Mouse (Mus musculus) stomach, embryonic 15.5 days (tissue): ENCODE data around the gene St3gal2. TPM values are rescaled to one million over a fixed set of nuclear protein-coding genes. Genes with fewer than 3 reads are reported as not detected.
"Not testable (repeated sequence)": the region's sequence is repeated elsewhere in the genome, so short reads cannot be mapped to it uniquely, and the experiment has no call there.

ENCODE experiments used
- ATAC-seq: fragments of 200-750 bp; cut with Nextera tagmentation; 2 replicates; pipeline ENCODE4 v1.8.0; 2017; ENCODE audit warnings: low read depth, moderate number of reproducible peaks, moderate TSS enrichment; ENCODE audit not compliant: insufficient read depth, low FRiP score
- H3K27ac ChIP-seq: fragments of 300-500 bp; sonication (generic); 2 replicates; pipeline ENCODE4 v1.5.1; 2015; ENCODE audit warnings: mild to moderate bottlenecking, inconsistent platforms
- H3K27me3 ChIP-seq: fragments of 300-500 bp; sonication (generic); replicated peaks from 2 replicates; pipeline ENCODE4 v1.6.1; 2015; ENCODE audit warnings: inconsistent platforms
- H3K36me3 ChIP-seq: fragments of 300-500 bp; sonication (generic); 2 replicates; pipeline ENCODE4 v1.6.1; 2015; ENCODE audit warnings: inconsistent platforms
- H3K4me1 ChIP-seq: fragments of 300-500 bp; sonication (generic); 2 replicates; pipeline ENCODE4 v1.6.1; 2015; ENCODE audit warnings: inconsistent platforms
- H3K4me2 ChIP-seq: fragments of 300-500 bp; sonication (generic); 2 replicates; pipeline ENCODE4 v1.6.1; 2015; ENCODE audit warnings: mild to moderate bottlenecking, inconsistent platforms
- H3K4me3 ChIP-seq: fragments of 300-500 bp; sonication (generic); replicated peaks from 2 replicates; pipeline ENCODE4 v1.5.1; 2015; ENCODE audit warnings: inconsistent platforms
- H3K9ac ChIP-seq: fragments of 300-500 bp; sonication (generic); 2 replicates; pipeline ENCODE4 v1.6.1; 2015; ENCODE audit warnings: inconsistent platforms
- H3K9me3 ChIP-seq: fragments of 300-500 bp; sonication (generic); 2 replicates; pipeline ENCODE4 v1.6.1; 2016; ENCODE audit warnings: inconsistent platforms
- WGBS: fragments of 180-500 bp; shearing (Covaris S2); methylation state at CpG from one replicate; pipeline ENCODE4 v1.1.7; 2015; 5-methylcytosine and 5-hydroxymethylcytosine counted together
- polyA plus RNA-seq: library from polyadenylated mRNA; unstranded; fragments of >200 nt; fragmentation: Nextera tagmentation; extraction: Ambion mirVana; gene quantifications from 2 replicates; pipeline ENCODE4 v1.2.1, GENCODE M21; 2015

St3gal2 gene
- polyA plus RNA-seq, 1 experiment from 2014 or later = 17.6 TPM

GRCm38 (mm10) chr8:110957471-110957870 is 37.7 kb downstream of the St3gal2 start:
- Histone ChIP-seq H3K9ac (no peak overlapping the region), H3K4me3 (no peak overlapping the region), H3K27me3 (no peaks in the 10 kb centered on the region), H3K4me1 (no peaks in the 10 kb centered on the region), H3K36me3 (peaks cover 6% of the 10 kb centered on the region; the same call in 1 of the 2 replicates), H3K27ac (no peak overlapping the region), H3K4me2 (no peak overlapping the region), H3K9me3 (no peaks in the 10 kb centered on the region)
- WGBS = 89% methylated on average over 19 of the region's 19 CpGs
- no peak for ATAC-seq

GRCm38 (mm10) chr8:110958135-110958534 is 38.4 kb downstream of the St3gal2 start:
- 91% methylated on average over 5 of the region's 5 CpGs for WGBS
- H3K4me3 ChIP-seq = no peak overlapping the region
- H3K4me1 ChIP-seq = no peaks in the 10 kb centered on the region
- H3K9me3 ChIP-seq = no peaks in the 10 kb centered on the region
- no peak overlapping the region for H3K9ac ChIP-seq
- H3K4me2 ChIP-seq = no peak overlapping the region
- ATAC-seq = no peak
- H3K36me3 ChIP-seq = peaks cover 8% of the 10 kb centered on the region; the same call in 1 of the 2 replicates
- H3K27ac ChIP-seq = no peak overlapping the region
- no peaks in the 10 kb centered on the region for H3K27me3 ChIP-seq

- H3K27me3 ChIP-seq, ATAC-seq, H3K9me3 ChIP-seq: not testable (repeated sequence)
Measured at GRCm38 (mm10) chr8:110958553-110958952, 38.8 kb downstream of the St3gal2 start.

GRCm38 (mm10) chr8:110959071-110959780 is 39.5 kb downstream of the St3gal2 start:
- no peak overlapping the region for H3K4me2 ChIP-seq
- H3K4me1 ChIP-seq = no peaks in the 10 kb centered on the region
- ATAC-seq = no peak
- no peak overlapping the region for H3K9ac ChIP-seq
- H3K9me3 ChIP-seq = no peaks in the 10 kb centered on the region
- no peak overlapping the region for H3K4me3 ChIP-seq
- 93% methylated on average over 12 of the region's 12 CpGs for WGBS
- H3K27me3 ChIP-seq = no peaks in the 10 kb centered on the region
- peaks cover 8% of the 10 kb centered on the region; the same call in 1 of the 2 replicates for H3K36me3 ChIP-seq
- H3K27ac ChIP-seq = no peak overlapping the region

More at GRCm38 (mm10) chr8:110958553-110958952, 38.8 kb downstream of the St3gal2 start:
- not testable (repeated sequence) for H3K9ac ChIP-seq, H3K4me2 ChIP-seq, H3K27ac ChIP-seq, H3K36me3 ChIP-seq, H3K4me3 ChIP-seq, H3K4me1 ChIP-seq
- WGBS = 93% methylated on average over 7 of the region's 7 CpGs

GRCm38 (mm10) chr8:110959906-110960305 is 40.2 kb downstream of the St3gal2 start:
- Histone ChIP-seq H3K9ac (no peak overlapping the region), H3K4me2 (no peak overlapping the region), H3K27me3 (no peaks in the 10 kb centered on the region), H3K9me3 (no peaks in the 10 kb centered on the region), H3K4me1 (no peaks in the 10 kb centered on the region), H3K4me3 (no peak overlapping the region), H3K27ac (no peak overlapping the region), H3K36me3 (peaks cover 8% of the 10 kb centered on the region; the same call in 1 of the 2 replicates)
- ATAC-seq = no peak
- 92% methylated on average over 6 of the region's 6 CpGs for WGBS

GRCm38 (mm10) chr8:110963051-110963450 is 43.3 kb downstream of the St3gal2 start:
- Histone ChIP-seq H3K36me3 (peaks cover 10% of the 10 kb centered on the region), H3K9me3 (no peaks in the 10 kb centered on the region), H3K27ac (no peak overlapping the region), H3K4me1 (0 out of 2 replicates have a peak, but pooled peaks cover 5% of the 10 kb centered on the region), H3K9ac (no peak overlapping the region), H3K4me3 (no peak overlapping the region), H3K27me3 (no peaks in the 10 kb centered on the region), H3K4me2 (no peak overlapping the region)
- no peak for ATAC-seq
- WGBS = 84% methylated on average over 2 of the region's 2 CpGs

- WGBS = 68% methylated on average over 7 of the region's 7 CpGs
- H3K36me3 ChIP-seq = peaks cover 12% of the 10 kb centered on the region
Measured at GRCm38 (mm10) chr8:110964666-110965065, 44.9 kb downstream of the St3gal2 start.

GRCm38 (mm10) chr8:110965594-110965993 is 45.9 kb downstream of the St3gal2 start:
- Histone ChIP-seq H3K27me3 (no peaks in the 10 kb centered on the region), H3K27ac (no peak overlapping the region; the same call in 1 of the 2 replicates), H3K9me3 (no peaks in the 10 kb centered on the region), H3K4me3 (no peak overlapping the region), H3K36me3 (peaks cover 12% of the 10 kb centered on the region), H3K4me2 (no peak overlapping the region), H3K4me1 (peaks cover 8% of the 10 kb centered on the region), H3K9ac (no peak overlapping the region)
- no peak for ATAC-seq
- WGBS = 50% methylated on average over 7 of the region's 7 CpGs

More at GRCm38 (mm10) chr8:110964666-110965065, 44.9 kb downstream of the St3gal2 start:
- Histone ChIP-seq H3K27ac (no peak overlapping the region), H3K4me3 (no peak overlapping the region), H3K9me3 (no peaks in the 10 kb centered on the region), H3K4me1 (0 out of 2 replicates have a peak, but pooled peaks cover 5% of the 10 kb centered on the region), H3K27me3 (no peaks in the 10 kb centered on the region), H3K4me2 (no peak overlapping the region), H3K9ac (no peak overlapping the region)
- no peak for ATAC-seq

GRCm38 (mm10) chr8:110966586-110966985 is 46.9 kb downstream of the St3gal2 start:
- H3K27ac ChIP-seq = no peak overlapping the region
- H3K9me3 ChIP-seq = no peaks in the 10 kb centered on the region
- peaks cover 13% of the 10 kb centered on the region for H3K4me1 ChIP-seq
- ATAC-seq = no peak
- H3K36me3 ChIP-seq = peaks cover 12% of the 10 kb centered on the region
- H3K4me2 ChIP-seq = no peak overlapping the region
- WGBS = 78% methylated on average over 8 of the region's 8 CpGs
- no peaks in the 10 kb centered on the region for H3K27me3 ChIP-seq
- no peak overlapping the region for H3K4me3 ChIP-seq
- no peak overlapping the region for H3K9ac ChIP-seq

GRCm38 (mm10) chr8:110967326-110967725 is 47.6 kb downstream of the St3gal2 start:
- no peak overlapping the region for H3K4me3 ChIP-seq
- 85% methylated on average over 9 of the region's 9 CpGs for WGBS
- no peak overlapping the region for H3K9ac ChIP-seq
- peaks cover 12% of the 10 kb centered on the region for H3K36me3 ChIP-seq
- H3K4me2 ChIP-seq = no peak overlapping the region
- no peaks in the 10 kb centered on the region for H3K27me3 ChIP-seq
- H3K4me1 ChIP-seq = peaks cover 13% of the 10 kb centered on the region
- ATAC-seq = no peak
- no peaks in the 10 kb centered on the region for H3K9me3 ChIP-seq
- H3K27ac ChIP-seq = no peak overlapping the region

GRCm38 (mm10) chr8:110969910-110970770 is 50.4 kb downstream of the St3gal2 start:
- Histone ChIP-seq H3K4me3 (peak overlapping the region; percentile 47), H3K27me3 (no peaks in the 10 kb centered on the region), H3K4me1 (peaks cover 13% of the 10 kb centered on the region), H3K27ac (0 out of 2 replicates have a peak overlapping the region, but pooled peaks have one; percentile 35), H3K4me2 (peak overlapping the region; percentile 75), H3K9ac (peak overlapping the region; percentile 16; the same call in 1 of the 2 replicates), H3K9me3 (no peaks in the 10 kb centered on the region), H3K36me3 (peaks cover 20% of the 10 kb centered on the region)
- peak; percentile 96 for ATAC-seq
- WGBS = 9% methylated on average over 45 of the region's 45 CpGs

GRCm38 (mm10) chr8:110976532-110976931 is 56.8 kb downstream of the St3gal2 start:
- 90% methylated on average over 8 of the region's 8 CpGs for WGBS

More at GRCm38 (mm10) chr8:110976532-110976931, 56.8 kb downstream of the St3gal2 start:
- not testable (repeated sequence) for ATAC-seq, H3K4me1 ChIP-seq, H3K9ac ChIP-seq, H3K27ac ChIP-seq, H3K27me3 ChIP-seq, H3K9me3 ChIP-seq, H3K4me2 ChIP-seq, H3K4me3 ChIP-seq
- peaks cover 25% of the 10 kb centered on the region for H3K36me3 ChIP-seq
